Mouse (Mus musculus) cerebellum, adult 2 months (tissue): Measurements from ENCODE around the gene Lyve1. TPM values are rescaled to one million over a fixed set of nuclear protein-coding genes. Genes with fewer than 3 reads are reported as not detected.

ENCODE experiments used
- DNase-seq, 2 experiments: peaks; one replicate each; pipeline ENCODE4 v3.0.0; 2021
- H3K27ac ChIP-seq: fragments of 200-500 bp; 2 replicates; pipeline ENCODE4 v1.5.1; 2012; ENCODE audit warnings: low read length, control low read depth, inconsistent platforms; ENCODE audit not compliant: insufficient read depth
- H3K27me3 ChIP-seq: fragments of 200-500 bp; 2 replicates; pipeline ENCODE4 v1.6.1; 2012; ENCODE audit warnings: inconsistent platforms, mild to moderate bottlenecking, low read length, moderate library complexity; ENCODE audit not compliant: control insufficient read depth, insufficient read depth
- H3K4me1 ChIP-seq: fragments of 200-500 bp; 2 replicates; pipeline ENCODE4 v1.6.1; 2011; ENCODE audit warnings: low read length; ENCODE audit not compliant: control insufficient read depth, insufficient read depth
- H3K4me3 ChIP-seq: fragments of 200-500 bp; replicated peaks from 2 replicates; pipeline ENCODE3; 2011; ENCODE audit warnings: mild to moderate bottlenecking, low read depth, low read length, control low read depth; ENCODE audit not compliant: insufficient read depth
- CTCF ChIP-seq: fragments of 200-500 bp; IDR thresholded peaks from 2 replicates; pipeline ENCODE4 v1.5.1; 2011; ENCODE audit warnings: low read depth, mild to moderate bottlenecking, control low read depth, low read length, moderate library complexity, borderline replicate concordance; ENCODE audit not compliant: insufficient read depth
- POLR2A ChIP-seq: fragments of 200-500 bp; IDR thresholded peaks from 2 replicates; pipeline ENCODE4 v1.6.1; 2011; ENCODE audit warnings: low read length, control low read depth, borderline replicate concordance; ENCODE audit not compliant: insufficient read depth
- WGBS: fragments of 180-500 bp; shearing (Covaris S2); methylation state at CpG from one replicate; pipeline ENCODE4 v1.1.7; 2018; 5-methylcytosine and 5-hydroxymethylcytosine counted together
- polyA plus RNA-seq: library from polyadenylated mRNA; depleted of rRNA; stranded (reverse); fragments of >200 nt; gene quantifications from 2 replicates; pipeline ENCODE4 v1.2.3, GENCODE M21; 2012

The Lyve1 gene
- polyA plus RNA-seq, 1 experiment: 0.34 TPM

- H3K4me3 ChIP-seq: no peak overlapping the region
- no peak overlapping the region for H3K27ac ChIP-seq
- no peak for TF ChIP-seq CTCF
- no peaks in the 10 kb centered on the region for H3K4me1 ChIP-seq
- WGBS: 77% methylated on average over 9 of the region's 9 CpGs
- DNase-seq: no peak
- H3K27me3 ChIP-seq: no peaks in the 10 kb centered on the region
These were observed 28.5 kb upstream of the Lyve1 start for GRCm38 (mm10) chr7:110891501-110891986.

DNA sequence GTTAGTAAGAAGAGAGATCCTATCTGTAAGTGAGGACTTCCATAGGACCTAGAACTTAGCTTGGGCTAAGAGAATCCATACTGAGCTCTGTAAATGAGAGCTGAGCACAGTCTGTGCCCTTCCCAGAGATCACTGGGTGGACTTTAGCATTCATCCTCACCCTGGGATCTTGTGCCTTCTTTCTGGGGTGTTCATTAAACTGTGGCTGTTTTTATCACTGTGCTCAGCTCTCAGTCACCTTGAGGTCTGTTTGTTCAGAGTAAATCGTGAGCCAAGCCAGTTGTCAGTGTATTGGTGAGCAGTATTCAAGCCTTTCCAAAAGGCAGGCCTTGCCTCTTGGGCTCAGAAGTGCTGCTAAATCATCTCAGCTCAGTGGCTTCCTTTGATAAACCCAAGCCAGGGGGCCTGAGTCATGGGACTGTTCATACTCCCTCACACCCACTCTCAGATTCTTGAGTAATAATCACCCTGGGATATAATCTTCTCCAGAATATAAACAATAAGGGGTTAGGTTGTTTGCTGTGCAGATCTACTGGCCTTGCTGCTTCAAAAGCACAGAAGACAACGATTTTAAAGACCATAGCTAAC is 18.8 kb upstream of the Lyve1 start:
- DNase-seq: no peak
- TF ChIP-seq POLR2A (no peak), CTCF (no peak)
- H3K4me1 ChIP-seq: no peaks in the 10 kb centered on the region
- no peaks in the 10 kb centered on the region for H3K27me3 ChIP-seq
- no peak overlapping the region for H3K27ac ChIP-seq
- WGBS: 80% methylated on average over 2 of the region's 2 CpGs
- H3K4me3 ChIP-seq: no peak overlapping the region

- DNase-seq: no peak
- Histone ChIP-seq H3K4me3 (no peak overlapping the region), H3K27me3 (no peaks in the 10 kb centered on the region), H3K4me1 (no peaks in the 10 kb centered on the region), H3K27ac (no peak overlapping the region)
- WGBS: 84% methylated on average over 4 of the region's 4 CpGs
- TF ChIP-seq POLR2A: no peak
- TF ChIP-seq CTCF: no peak
These were observed 15.0 kb upstream of the Lyve1 start for GRCm38 (mm10) chr7:110878028-110878427.

DNA sequence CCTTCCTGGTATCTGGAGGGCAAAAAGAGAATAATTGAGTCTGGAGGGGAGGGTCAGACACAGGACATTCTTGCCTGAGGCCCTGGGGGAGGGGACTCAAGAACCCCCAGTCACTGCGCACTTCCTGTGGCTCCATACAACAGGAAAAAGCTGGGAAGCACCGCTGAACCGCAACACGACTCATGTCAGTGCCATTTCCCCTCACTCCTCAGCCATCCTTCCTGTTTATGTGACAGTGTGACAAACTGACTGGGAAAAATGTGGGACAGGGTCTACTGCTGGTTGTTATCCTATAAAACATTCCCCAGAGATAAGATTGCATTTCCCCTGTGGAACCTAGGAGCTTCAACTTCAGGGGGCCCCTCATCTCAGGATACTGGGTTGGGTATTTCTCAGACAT is 13.9 kb upstream of the Lyve1 start:
- Histone ChIP-seq H3K4me1 (no peaks in the 10 kb centered on the region), H3K4me3 (no peak overlapping the region), H3K27ac (no peak overlapping the region), H3K27me3 (no peaks in the 10 kb centered on the region)
- no peak for TF ChIP-seq POLR2A
- no peak for TF ChIP-seq CTCF
- WGBS: 86% methylated on average over 4 of the region's 4 CpGs
- no peak for DNase-seq

GRCm38 (mm10) chr7:110868807-110869206 is 5.8 kb upstream of the Lyve1 start:
- TF ChIP-seq CTCF (no peak), POLR2A (no peak)
- H3K4me1 ChIP-seq: no peaks in the 10 kb centered on the region
- no peak overlapping the region for H3K4me3 ChIP-seq
- H3K27ac ChIP-seq: no peak overlapping the region
- no peaks in the 10 kb centered on the region for H3K27me3 ChIP-seq
- WGBS: 71% methylated on average over 5 of the region's 5 CpGs
- no peak for DNase-seq

- Histone ChIP-seq H3K4me1 (no peaks in the 10 kb centered on the region), H3K27ac (no peak overlapping the region), H3K27me3 (no peaks in the 10 kb centered on the region), H3K4me3 (no peak overlapping the region)
- TF ChIP-seq POLR2A: no peak
- TF ChIP-seq CTCF: no peak
- WGBS: 91% methylated on average over 6 of the region's 6 CpGs
- no peak for DNase-seq
These were observed 4.1 kb upstream of the Lyve1 start for GRCm38 (mm10) chr7:110867116-110867515.

DNA sequence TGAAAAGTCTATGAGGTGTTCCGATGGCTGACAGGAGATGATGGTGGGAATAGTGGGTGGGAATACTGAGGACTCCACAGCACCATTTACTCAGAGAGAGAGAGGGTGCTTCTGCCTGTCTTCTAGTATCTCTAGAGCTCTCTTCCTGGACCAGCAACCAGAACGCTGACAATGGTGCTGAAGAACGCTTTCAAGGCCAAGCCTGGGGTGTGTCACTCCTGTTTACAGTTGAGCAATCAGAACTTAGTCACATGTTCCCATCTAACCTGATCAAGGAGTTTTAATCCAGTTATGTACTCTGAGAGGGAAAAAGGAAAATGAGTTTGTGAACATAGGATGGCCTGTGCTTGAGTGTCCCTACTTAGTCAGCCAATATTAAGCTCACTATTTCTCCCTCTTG is 3.0 kb upstream of the Lyve1 start:
- TF ChIP-seq CTCF (no peak), POLR2A (no peak)
- Histone ChIP-seq H3K27ac (no peak overlapping the region), H3K4me3 (no peak overlapping the region), H3K27me3 (no peaks in the 10 kb centered on the region), H3K4me1 (no peaks in the 10 kb centered on the region)
- 97% methylated on average over 3 of the region's 3 CpGs for WGBS
- DNase-seq: no peak

DNA sequence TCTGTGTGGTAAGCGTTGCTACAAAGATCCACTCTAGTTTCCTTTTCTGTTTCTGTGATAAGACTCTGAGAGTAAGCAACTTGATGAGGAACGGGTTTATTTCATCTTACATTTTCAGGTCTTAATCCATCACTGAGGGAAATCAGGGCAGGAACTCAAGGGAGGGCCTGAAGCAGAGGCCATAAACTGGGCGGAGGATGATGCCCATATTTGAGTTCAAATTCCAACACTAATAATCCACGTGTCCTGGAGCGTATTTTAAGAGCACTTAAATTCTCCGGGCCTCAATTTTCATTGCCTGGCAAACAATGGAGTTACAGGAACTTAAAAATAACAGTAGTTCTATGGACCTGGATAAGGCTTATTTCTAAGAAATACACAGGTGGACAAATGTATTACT is 2.5 kb upstream of the Lyve1 start:
- Histone ChIP-seq H3K4me1 (no peaks in the 10 kb centered on the region), H3K27ac (no peak overlapping the region), H3K27me3 (no peaks in the 10 kb centered on the region), H3K4me3 (no peak overlapping the region)
- 91% methylated on average over 6 of the region's 6 CpGs for WGBS
- TF ChIP-seq CTCF: no peak
- no peak for DNase-seq

- TF ChIP-seq CTCF (no peak), POLR2A (no peak)
- H3K27me3 ChIP-seq: no peaks in the 10 kb centered on the region
- no peak for DNase-seq
- no peak overlapping the region for H3K27ac ChIP-seq
- WGBS: 53% methylated on average over 10 of the region's 10 CpGs
- H3K4me3 ChIP-seq: no peak overlapping the region
- H3K4me1 ChIP-seq: no peaks in the 10 kb centered on the region
These were observed 2.0 kb upstream of the Lyve1 start for GRCm38 (mm10) chr7:110865038-110865437.
